Mouse (Mus musculus): ENCODE measurements around the gene Galr3. TPM values are rescaled to one million over a fixed set of nuclear protein-coding genes. Genes with fewer than 3 reads are reported as not detected.
"Not testable (repeated sequence)": the region's sequence is repeated elsewhere in the genome, so short reads cannot be mapped to it uniquely, and the experiment has no call there.

Galr3 gene
- polyA plus RNA-seq, 1 experiment from 2014 or later = 0.13 TPM

DNA sequence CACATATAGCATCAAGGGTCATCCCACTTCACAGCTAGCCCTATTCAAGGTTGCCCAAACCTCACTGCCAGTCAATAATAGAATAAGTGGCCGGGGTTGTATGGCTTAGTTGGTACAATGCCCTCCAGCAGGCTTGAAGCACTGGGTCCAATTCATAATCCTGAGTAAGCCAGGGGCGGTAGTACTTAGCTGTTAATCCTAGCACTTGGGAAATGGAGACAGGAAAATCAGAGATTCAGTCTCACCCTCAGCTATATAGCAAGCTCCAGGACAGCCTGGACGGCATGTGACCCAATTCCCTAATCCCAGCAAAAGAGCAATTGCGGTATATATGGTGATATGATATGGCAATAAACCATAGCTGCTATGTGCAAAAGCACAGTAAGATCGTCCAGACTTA lies 34.6 kb upstream of the Galr3 start:
- no peak for DNase-seq (ENCODE audit: low spot score)

DNA sequence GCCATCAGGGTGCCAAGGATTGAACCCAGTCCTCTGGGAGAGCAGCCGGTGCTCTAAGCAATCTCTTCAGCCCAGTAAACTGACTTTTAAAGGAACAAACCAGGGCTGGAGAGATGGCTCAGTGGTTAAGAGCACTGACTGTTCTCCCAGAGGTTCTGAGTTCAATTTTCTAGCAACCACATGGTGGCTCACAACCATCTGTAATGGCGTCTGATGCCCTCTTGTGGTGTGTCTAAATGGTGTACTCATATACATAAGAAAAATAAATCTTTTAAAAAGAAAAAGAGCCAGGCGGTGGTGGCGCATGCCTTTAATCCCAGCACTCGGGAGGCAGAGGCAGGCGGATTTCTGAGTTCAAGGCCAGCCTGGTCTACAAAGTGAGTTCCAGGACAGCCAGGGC lies 33.8 kb upstream of the Galr3 start:
- H3K9me3 ChIP-seq (replicated peaks); DNase-seq (ENCODE audit: low spot score); H3K27ac ChIP-seq; H3K4me3 ChIP-seq; H3K27me3 ChIP-seq (ENCODE audit: low read depth, poor library complexity, severe bottlenecking): not testable (repeated sequence)
- Histone ChIP-seq H3K4me1 (peaks cover 24% of the 10 kb centered on the region), H3K36me3 (peaks cover 50% of the 10 kb centered on the region)
- WGBS = 89% methylated on average over 6 of the region's 6 CpGs

More for the DNA sequence above, 34.6 kb upstream of the Galr3 start:
- WGBS = 94% methylated on average over 5 of the region's 5 CpGs
- H3K27ac ChIP-seq = no peak overlapping the region
- H3K4me3 ChIP-seq = no peak overlapping the region
- H3K4me1 ChIP-seq = peaks cover 25% of the 10 kb centered on the region
- peaks cover 58% of the 10 kb centered on the region for H3K36me3 ChIP-seq
- no peaks in the 10 kb centered on the region for H3K27me3 ChIP-seq (ENCODE audit: low read depth, poor library complexity, severe bottlenecking)
- H3K9me3 ChIP-seq (replicated peaks) = no peaks in the 10 kb centered on the region

DNA sequence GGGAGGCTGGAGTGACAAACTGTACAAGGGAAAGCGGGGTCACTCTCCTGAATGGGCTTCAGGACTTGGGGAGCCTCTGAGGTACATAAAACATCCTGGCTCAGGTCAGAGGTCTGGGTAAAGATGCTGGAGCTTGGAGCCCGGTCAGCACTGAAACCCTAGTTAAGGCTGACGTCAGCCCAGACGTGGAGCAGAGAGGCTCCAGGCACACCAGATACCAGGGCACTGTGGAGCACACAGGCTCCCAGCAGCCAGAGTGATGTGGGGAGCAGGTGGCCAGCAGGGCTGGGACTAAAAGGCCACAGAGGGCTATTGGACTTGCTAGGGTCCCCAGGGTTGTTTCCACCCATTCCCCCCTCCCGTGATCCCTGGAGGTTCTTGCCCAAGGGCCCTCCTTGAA lies 32.0 kb upstream of the Galr3 start:
- no peak for DNase-seq (ENCODE audit: low spot score)
- WGBS = 72% methylated on average over 5 of the region's 5 CpGs
- Histone ChIP-seq H3K36me3 (peaks cover 31% of the 10 kb centered on the region), H3K27ac (no peak overlapping the region), H3K9me3 (replicated peaks) (no peaks in the 10 kb centered on the region), H3K4me1 (peaks cover 29% of the 10 kb centered on the region), H3K27me3 (ENCODE audit: low read depth, poor library complexity, severe bottlenecking) (no peaks in the 10 kb centered on the region), H3K4me3 (no peak overlapping the region)

DNA sequence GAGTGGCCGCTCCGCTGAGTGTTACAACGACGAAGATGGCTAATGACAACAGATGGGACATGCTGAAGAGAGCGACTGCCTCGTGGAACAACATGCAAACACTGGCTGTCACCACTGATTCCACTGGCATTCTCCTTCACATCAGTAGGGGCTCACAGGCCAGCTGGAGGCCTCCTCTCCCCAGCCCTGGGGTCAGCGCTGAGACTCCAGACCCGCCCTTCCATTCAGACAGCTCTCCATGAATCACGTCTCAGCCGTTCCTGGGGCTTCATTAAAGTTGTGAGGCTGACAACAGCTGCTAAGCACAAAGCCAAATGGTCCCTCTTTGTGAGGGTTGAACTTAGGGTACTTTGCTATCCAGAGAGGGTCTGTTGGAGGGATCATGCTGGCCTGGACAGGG lies 30.1 kb upstream of the Galr3 start:
- no peak for DNase-seq (ENCODE audit: low spot score)
- Histone ChIP-seq H3K36me3 (peaks cover 13% of the 10 kb centered on the region), H3K9me3 (replicated peaks) (no peaks in the 10 kb centered on the region), H3K4me3 (no peak overlapping the region), H3K4me1 (peaks cover 29% of the 10 kb centered on the region), H3K27me3 (ENCODE audit: low read depth, poor library complexity, severe bottlenecking) (no peaks in the 10 kb centered on the region), H3K27ac (no peak overlapping the region)
- 56% methylated on average over 10 of the region's 10 CpGs for WGBS

DNA sequence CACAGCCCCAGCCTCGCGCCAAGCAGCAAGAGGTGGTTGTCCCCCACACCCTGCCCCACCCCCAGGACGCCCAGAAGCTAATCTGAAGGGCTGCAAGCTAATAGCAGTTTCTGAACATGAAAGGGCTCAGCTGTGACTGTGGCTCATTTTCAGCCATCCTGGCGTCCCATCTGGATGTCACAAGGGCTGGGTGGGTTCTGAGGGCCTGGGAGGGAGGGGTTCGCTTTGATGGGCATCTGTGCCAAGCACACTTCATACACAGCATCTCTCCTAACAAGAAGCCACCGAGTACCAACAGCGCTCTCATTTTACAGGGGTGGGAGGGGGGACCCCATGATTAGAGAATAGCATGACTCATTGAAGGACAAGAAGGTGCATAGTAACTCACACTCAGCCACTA lies 28.3 kb upstream of the Galr3 start:
- no peak overlapping the region for H3K4me3 ChIP-seq

DNA sequence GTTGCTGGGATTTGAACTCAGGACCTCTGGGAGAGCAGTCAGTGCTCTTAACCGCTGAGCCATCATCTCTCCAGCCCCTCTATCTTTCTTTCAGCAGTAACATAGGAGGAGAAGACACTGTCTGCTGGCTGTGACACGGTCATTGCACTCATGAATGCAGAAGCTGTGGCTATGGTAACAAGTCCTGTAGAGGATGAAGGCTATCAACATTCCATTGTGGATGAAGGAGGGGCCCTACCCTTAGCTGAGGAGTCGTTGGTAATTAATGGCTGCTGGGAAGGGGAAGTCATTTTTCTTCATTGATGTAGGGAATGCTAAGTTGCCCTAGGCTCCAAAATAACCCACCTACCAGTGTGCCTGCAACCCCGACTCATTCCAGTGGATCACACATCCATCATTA lies 23.5 kb upstream of the Galr3 start:
- Histone ChIP-seq H3K4me1 (peaks cover 25% of the 10 kb centered on the region), H3K27me3 (ENCODE audit: low read depth, poor library complexity, severe bottlenecking) (no peaks in the 10 kb centered on the region), H3K4me3 (no peak overlapping the region), H3K36me3 (no peaks in the 10 kb centered on the region), H3K9me3 (replicated peaks) (no peaks in the 10 kb centered on the region), H3K27ac (no peak overlapping the region)
- DNase-seq (ENCODE audit: low spot score) = no peak
- WGBS = 36% methylated on average over 4 of the region's 4 CpGs

More for the DNA sequence above, 28.3 kb upstream of the Galr3 start:
- H3K9me3 ChIP-seq (replicated peaks) = no peaks in the 10 kb centered on the region
- peaks cover 32% of the 10 kb centered on the region for H3K4me1 ChIP-seq
- no peaks in the 10 kb centered on the region for H3K36me3 ChIP-seq
- 63% methylated on average over 7 of the region's 7 CpGs for WGBS
- 0 out of 2 replicates have a peak overlapping the region, but pooled peaks have one; percentile 17 for H3K27ac ChIP-seq
- H3K27me3 ChIP-seq (ENCODE audit: low read depth, poor library complexity, severe bottlenecking) = no peaks in the 10 kb centered on the region
- DNase-seq (ENCODE audit: low spot score) = no peak

DNA sequence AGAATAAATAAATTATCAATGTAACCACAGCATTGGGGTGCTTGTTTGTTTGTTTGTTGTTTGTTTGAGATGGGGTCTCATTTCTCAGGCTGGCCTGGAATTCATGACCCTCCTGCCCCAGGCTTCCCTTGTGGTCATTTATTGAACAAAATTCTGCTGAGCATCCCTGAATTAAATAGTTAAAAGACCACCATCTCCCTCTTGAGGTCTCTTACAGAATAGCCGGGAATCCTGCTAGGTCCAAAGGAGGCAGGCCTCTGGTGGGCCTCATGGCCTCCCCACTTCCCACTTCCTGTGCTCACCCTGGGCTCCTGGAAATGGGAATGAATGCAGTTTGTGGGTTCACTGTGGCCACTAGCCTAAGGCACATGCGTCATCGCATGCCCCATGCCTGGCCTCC lies 22.8 kb upstream of the Galr3 start:
- no peak for DNase-seq (ENCODE audit: low spot score)
- Histone ChIP-seq H3K4me3 (no peak overlapping the region), H3K27ac (no peak overlapping the region), H3K27me3 (ENCODE audit: low read depth, poor library complexity, severe bottlenecking) (no peaks in the 10 kb centered on the region), H3K9me3 (replicated peaks) (no peaks in the 10 kb centered on the region), H3K36me3 (no peaks in the 10 kb centered on the region), H3K4me1 (peaks cover 25% of the 10 kb centered on the region)
- 64% methylated on average over 3 of the region's 3 CpGs for WGBS

DNA sequence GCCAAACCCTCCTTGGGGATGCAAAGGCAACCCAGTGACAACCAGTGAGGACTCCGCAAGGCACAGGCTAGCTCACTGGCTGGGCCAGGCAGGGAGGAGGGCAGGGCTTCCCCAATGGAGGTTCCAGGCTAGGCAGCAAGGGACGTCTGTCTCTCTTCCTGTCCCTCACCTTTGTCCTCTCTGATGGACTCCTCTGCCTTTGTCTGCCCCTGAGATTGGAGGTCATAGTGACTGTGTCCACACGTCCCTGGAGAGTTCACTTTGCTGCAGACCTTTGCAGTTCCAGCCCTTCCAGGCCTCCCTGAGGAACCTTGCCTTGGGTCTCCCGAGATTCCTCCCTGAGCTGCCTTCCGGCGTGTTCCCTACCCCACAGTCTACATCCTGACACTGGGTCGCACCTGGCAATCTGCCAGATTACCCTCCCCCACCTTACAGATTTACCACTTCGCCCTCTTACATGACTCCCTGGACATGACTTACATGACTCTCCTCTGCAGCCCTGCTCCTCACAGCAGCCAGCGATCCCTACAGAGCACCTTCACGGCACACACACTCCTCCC lies 18.9 kb upstream of the Galr3 start:
- 0 out of 2 replicates have a peak overlapping the region, but pooled peaks have one; percentile 33 for H3K27ac ChIP-seq
- H3K27me3 ChIP-seq (ENCODE audit: low read depth, poor library complexity, severe bottlenecking) = 0 out of 2 replicates have a peak, but pooled peaks cover 10% of the 10 kb centered on the region
- H3K4me3 ChIP-seq = no peak overlapping the region
- WGBS = 74% methylated on average over 10 of the region's 10 CpGs
- no peaks in the 10 kb centered on the region for H3K36me3 ChIP-seq
- H3K9me3 ChIP-seq (replicated peaks) = no peaks in the 10 kb centered on the region
- no peak for DNase-seq (ENCODE audit: low spot score)
- peaks cover 51% of the 10 kb centered on the region for H3K4me1 ChIP-seq

DNA sequence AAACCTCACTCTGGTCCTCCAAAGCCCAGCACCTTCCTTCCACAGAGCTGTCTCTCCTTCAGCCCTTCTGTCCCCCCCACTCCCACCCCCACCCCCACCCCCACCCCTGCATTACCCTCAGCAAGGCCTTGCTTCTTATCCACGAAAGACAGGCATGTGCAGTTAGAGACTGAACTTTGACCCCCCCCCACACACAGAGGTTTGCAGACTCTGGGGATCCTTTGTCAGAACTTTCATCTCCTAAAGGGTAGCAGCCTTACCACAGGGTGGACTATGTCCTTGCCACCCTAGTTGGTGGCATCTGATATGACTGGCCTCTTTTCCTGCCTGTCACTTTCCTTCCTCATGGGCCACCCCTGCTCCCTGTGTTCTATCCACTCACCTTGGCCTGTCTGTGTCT lies 18.3 kb upstream of the Galr3 start:
- H3K36me3 ChIP-seq = no peaks in the 10 kb centered on the region
- 53% methylated on average over 1 of the region's 1 CpGs for WGBS
- H3K9me3 ChIP-seq (replicated peaks) = no peaks in the 10 kb centered on the region
- no peak for DNase-seq (ENCODE audit: low spot score)
- H3K4me1 ChIP-seq = peaks cover 54% of the 10 kb centered on the region
- H3K27ac ChIP-seq = 0 out of 2 replicates have a peak overlapping the region, but pooled peaks have one; percentile 33
- H3K27me3 ChIP-seq (ENCODE audit: low read depth, poor library complexity, severe bottlenecking) = 0 out of 2 replicates have a peak, but pooled peaks cover 10% of the 10 kb centered on the region
- no peak overlapping the region for H3K4me3 ChIP-seq

DNA sequence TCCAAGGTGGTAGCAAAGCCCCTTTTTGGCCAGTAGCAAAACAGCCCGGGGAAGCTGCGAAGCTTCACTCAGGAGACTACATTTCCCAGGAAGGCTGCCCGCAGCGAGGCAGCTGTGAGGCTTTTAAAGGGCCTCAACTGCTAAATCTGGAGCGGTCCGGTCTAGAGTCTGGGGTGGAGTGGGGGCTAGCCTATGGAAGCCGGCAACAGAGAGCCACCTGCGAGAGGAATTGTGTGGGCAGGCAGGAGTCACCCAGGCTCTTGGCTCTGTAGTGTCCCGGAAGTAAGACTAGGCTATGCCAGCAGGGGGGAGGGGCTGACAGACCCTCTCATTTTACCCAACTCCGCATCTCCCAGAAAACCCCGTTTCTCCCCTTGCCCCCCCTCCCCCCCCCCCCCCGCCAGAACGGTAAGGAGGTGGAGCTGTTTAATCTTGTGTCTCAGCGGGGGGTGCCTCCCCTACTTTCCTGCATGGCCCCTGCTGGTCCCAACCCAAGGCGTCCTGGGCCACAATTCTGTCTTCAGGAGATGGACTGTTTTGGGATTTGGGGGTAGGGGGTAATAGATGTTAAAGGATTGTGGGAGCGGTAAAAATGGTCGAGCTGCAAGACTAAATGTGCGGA lies 15.9 kb upstream of the Galr3 start:
- Histone ChIP-seq H3K36me3 (no peaks in the 10 kb centered on the region), H3K9me3 (replicated peaks) (no peaks in the 10 kb centered on the region), H3K27me3 (ENCODE audit: low read depth, poor library complexity, severe bottlenecking) (0 out of 2 replicates have a peak, but pooled peaks cover 10% of the 10 kb centered on the region), H3K4me1 (peaks cover 65% of the 10 kb centered on the region), H3K27ac (peak overlapping the region; percentile 53), H3K4me3 (peak overlapping the region; percentile 27)
- 12% methylated on average over 15 of the region's 18 CpGs for WGBS
- no peak for DNase-seq (ENCODE audit: low spot score)

DNA sequence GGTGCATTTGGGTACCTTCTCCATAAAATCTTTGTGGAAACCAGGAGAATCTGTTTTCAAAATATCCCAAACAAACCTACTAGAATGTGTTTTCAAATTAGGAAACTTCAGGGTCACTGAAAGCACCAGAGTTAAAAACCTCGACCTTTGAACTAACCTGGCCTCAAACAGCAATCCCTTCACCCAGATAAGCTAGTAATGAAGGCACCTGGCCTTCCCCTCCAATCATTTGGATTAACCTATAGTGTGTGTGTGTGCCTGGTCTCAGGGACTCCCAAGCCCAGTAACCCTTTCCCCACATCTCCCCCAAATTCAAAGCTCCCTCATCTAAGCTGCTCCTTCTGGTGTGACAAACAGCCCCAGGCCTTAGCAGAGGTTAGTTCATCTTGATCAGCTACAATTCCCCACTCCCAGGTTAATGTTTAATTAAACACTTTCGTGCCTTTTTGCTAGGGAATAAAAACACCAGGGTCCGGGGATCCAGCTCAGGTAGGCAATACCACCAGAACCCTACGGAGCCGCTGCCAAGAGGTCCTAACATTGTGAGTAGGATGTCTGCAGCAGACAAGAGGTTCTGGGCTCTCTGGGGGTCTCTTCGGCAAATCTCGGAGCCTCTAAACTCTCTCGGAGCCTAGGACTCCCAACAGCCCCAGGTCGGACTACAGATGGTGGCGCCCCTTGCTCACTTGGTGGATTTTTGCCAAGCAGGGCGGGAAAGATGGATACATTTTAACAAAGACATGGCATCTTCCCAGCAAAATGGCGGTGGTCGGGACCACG lies 15.0 kb upstream of the Galr3 start:
- no peak for DNase-seq (ENCODE audit: low spot score)
- peaks cover 73% of the 10 kb centered on the region for H3K4me1 ChIP-seq

DNA sequence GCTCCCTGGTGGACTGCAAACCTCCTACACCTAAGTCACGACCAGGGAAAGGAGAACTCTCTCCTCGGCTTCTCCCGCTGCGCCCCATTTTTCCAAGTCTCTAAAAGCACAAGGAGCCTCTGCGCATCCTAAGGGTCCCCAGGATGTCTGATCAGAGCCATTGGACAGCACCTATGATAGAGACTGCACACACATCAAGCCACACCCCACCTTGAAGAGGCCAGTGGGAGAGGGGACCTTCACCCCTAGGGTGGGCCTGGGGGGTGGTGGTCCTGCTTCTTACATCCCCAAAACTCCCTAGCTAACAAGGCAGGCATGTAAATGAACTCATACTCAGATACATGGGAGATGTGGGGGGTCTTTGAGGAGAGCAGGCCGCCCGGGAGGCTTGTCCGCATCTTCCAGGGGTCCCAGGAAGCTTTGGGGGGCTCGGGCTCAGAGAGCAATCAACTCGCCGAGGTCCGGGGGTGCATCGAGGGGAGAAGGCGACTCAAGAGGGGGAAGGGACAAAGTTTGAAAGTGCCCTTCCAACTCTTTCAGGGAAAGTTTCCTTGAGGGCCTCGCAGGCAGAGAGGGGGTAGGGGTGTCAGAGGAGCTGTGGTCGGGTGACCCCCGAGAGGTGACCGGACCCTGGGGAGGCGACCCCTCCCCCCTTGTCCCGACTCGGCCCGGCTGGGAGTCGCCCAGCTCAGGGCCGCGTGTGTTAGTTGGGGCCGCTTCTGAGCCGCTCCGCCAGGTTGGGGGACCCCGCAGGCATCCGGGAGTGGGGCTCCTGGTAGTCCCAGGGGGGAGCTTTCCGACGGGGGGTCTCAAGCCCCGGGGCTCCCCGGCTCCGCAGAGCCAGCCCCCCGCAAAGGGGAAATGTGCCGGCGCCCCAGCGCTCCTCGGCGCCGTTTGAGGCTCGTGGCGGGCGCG lies 14.1 kb upstream of the Galr3 start:
- H3K36me3 ChIP-seq = no peaks in the 10 kb centered on the region
- peak; percentile 69 for DNase-seq (ENCODE audit: low spot score)
- H3K9me3 ChIP-seq (replicated peaks) = no peaks in the 10 kb centered on the region
- H3K4me1 ChIP-seq = peaks cover 79% of the 10 kb centered on the region
- H3K27me3 ChIP-seq (ENCODE audit: low read depth, poor library complexity, severe bottlenecking) = 0 out of 2 replicates have a peak, but pooled peaks cover 10% of the 10 kb centered on the region
- peak overlapping the region; percentile 76 for H3K4me3 ChIP-seq
- peak overlapping the region; percentile 100 for H3K27ac ChIP-seq
- 8% methylated on average over 45 of the region's 46 CpGs for WGBS

More for the DNA sequence above, 15.0 kb upstream of the Galr3 start:
- Histone ChIP-seq H3K36me3 (no peaks in the 10 kb centered on the region), H3K27me3 (ENCODE audit: low read depth, poor library complexity, severe bottlenecking) (0 out of 2 replicates have a peak, but pooled peaks cover 10% of the 10 kb centered on the region), H3K9me3 (replicated peaks) (no peaks in the 10 kb centered on the region), H3K4me3 (peak overlapping the region; percentile 76), H3K27ac (peak overlapping the region; percentile 100)
- WGBS = 52% methylated on average over 14 of the region's 14 CpGs

All from limb, embryonic 10.5 days (tissue).